51 mouse cellular contexts compared by ENCODE assay signal in genomic region chr7:43851616-43852015, GRCm38 (mm10). TPM values are rescaled to one million over a fixed set of nuclear protein-coding genes. Genes with fewer than 3 reads are reported as not detected.
"Had no signal": no experiment of that assay in that cellular context is flagged by ENCODE, and none has a peak within 500 bp of the region (broad histone marks: within the 10 kb centered on the region; RNA-seq: fewer than 3 reads in every experiment).

No protein-coding gene starts in this region.

- H3K36me3 ChIP-seq: heart, embryonic 12.5 days; heart, embryonic 13.5 days; heart, embryonic 15.5 days; hindbrain, embryonic 10.5 days; hindbrain, embryonic 12.5 days; hindbrain, embryonic 13.5 days; hindbrain, embryonic 15.5 days; intestine, embryonic 15.5 days; kidney, embryonic 15.5 days had no signal

- H3K27me3 ChIP-seq: heart, embryonic 12.5 days; heart, embryonic 13.5 days; heart, embryonic 15.5 days; hindbrain, embryonic 12.5 days; hindbrain, embryonic 13.5 days; hindbrain, embryonic 15.5 days; intestine, embryonic 15.5 days; kidney, embryonic 15.5 days had no signal

- H3K9ac ChIP-seq: heart, embryonic 12.5 days; heart, embryonic 13.5 days; heart, embryonic 15.5 days; hindbrain, embryonic 12.5 days; hindbrain, embryonic 13.5 days; hindbrain, embryonic 14.5 days; hindbrain, embryonic 15.5 days; intestine, embryonic 15.5 days; kidney, embryonic 15.5 days had no signal

- DNase-seq: heart, postnatal 10 days; heart, postnatal 14 days; heart, postnatal 36 days; heart, postnatal 4 days; kidney, adult 11 months; kidney, adult 18-20 months; kidney, adult 2 months; kidney, adult 8-10 months; kidney, adult 9 months; kidney, postnatal 10 days; kidney, postnatal 14 days; kidney, postnatal 25 days; kidney, postnatal 36 days; kidney, postnatal 4 days; layer of hippocampus, adult 9-11 months; layer of hippocampus, postnatal 36 days had no signal

- H3K4me1 ChIP-seq: heart, embryonic 12.5 days; heart, embryonic 13.5 days; heart, embryonic 15.5 days; hindbrain, embryonic 10.5 days; hindbrain, embryonic 12.5 days; hindbrain, embryonic 13.5 days; hindbrain, embryonic 15.5 days; intestine, embryonic 15.5 days; kidney, embryonic 15.5 days had no signal

- H3K27ac ChIP-seq: heart, embryonic 13.5 days; heart, embryonic 15.5 days; hindbrain, embryonic 10.5 days; hindbrain, embryonic 12.5 days; hindbrain, embryonic 13.5 days; hindbrain, embryonic 14.5 days; hindbrain, embryonic 15.5 days; hindbrain, postnatal 0 days; intestine, embryonic 15.5 days; kidney, embryonic 15.5 days; kidney, postnatal 0 days; layer of hippocampus, adult 2 months; left cerebral cortex, adult 2 months had no signal

- H3K4me3 ChIP-seq: heart, embryonic 12.5 days; heart, embryonic 13.5 days; heart, embryonic 15.5 days; hindbrain, embryonic 10.5 days; hindbrain, embryonic 12.5 days; hindbrain, embryonic 13.5 days; hindbrain, embryonic 15.5 days; intestine, embryonic 15.5 days; kidney, embryonic 15.5 days; layer of hippocampus, adult 2 months; left cerebral cortex, adult 2 months had no signal

- H3K9me3 ChIP-seq: heart, embryonic 13.5 days; heart, embryonic 15.5 days; hindbrain, embryonic 12.5 days; hindbrain, embryonic 13.5 days; hindbrain, embryonic 15.5 days; intestine, embryonic 15.5 days; kidney, embryonic 15.5 days had no signal

RNA-seq across cellular contexts. Expression of gene Klk5, which starts 9.8 kb away (rescaled TPM):
- total RNA-seq: heart, postnatal 10 days; heart, postnatal 14 days; heart, postnatal 36 days; heart, postnatal 4 days; hematopoietic stem cell, adult 5-6 weeks; hindbrain, postnatal 0 days; layer of hippocampus, adult 18-20 months; layer of hippocampus, adult 2 months; layer of hippocampus, adult 8-10 months; layer of hippocampus, postnatal 10 days; layer of hippocampus, postnatal 14 days; layer of hippocampus, postnatal 25 days; layer of hippocampus, postnatal 36 days; left cerebral cortex, adult 18-20 months; left cerebral cortex, adult 2 months; left cerebral cortex, adult 8-10 months had no signal
- polyA plus RNA-seq: heart, embryonic 11.5 days; heart, embryonic 12.5 days; heart, embryonic 13.5 days; heart, embryonic 14.5 days; heart, embryonic 15.5 days; heart, embryonic 16.5 days; heart, postnatal 0 days; hindbrain, embryonic 13.5 days; hindbrain, embryonic 14.5 days; hindbrain, embryonic 15.5 days; hindbrain, embryonic 16.5 days; hindbrain, postnatal 0 days; inflammation-experienced regulatory T-cells, adult 6 months; intestine, embryonic 14.5 days; intestine, embryonic 15.5 days; intestine, embryonic 16.5 days; intestine, postnatal 0 days; kidney, adult 2 months; kidney, embryonic 14.5 days; kidney, embryonic 15.5 days; kidney, embryonic 16.5 days; kidney, postnatal 0 days; large intestine, adult 2 months had no signal

RNA-seq across cellular contexts. Expression of gene Klk6, which starts 27.3 kb away (rescaled TPM):
- total RNA-seq: heart, postnatal 10 days; heart, postnatal 14 days; heart, postnatal 36 days; heart, postnatal 4 days; hematopoietic stem cell, adult 5-6 weeks; hindbrain, postnatal 0 days; layer of hippocampus, postnatal 10 days; layer of hippocampus, postnatal 14 days; layer of hippocampus, postnatal 25 days had no signal
- polyA plus RNA-seq: heart, embryonic 11.5 days; heart, embryonic 12.5 days; heart, embryonic 13.5 days; heart, embryonic 14.5 days; heart, embryonic 15.5 days; heart, embryonic 16.5 days; heart, postnatal 0 days; hindbrain, embryonic 10.5 days; hindbrain, embryonic 11.5 days; hindbrain, embryonic 12.5 days; hindbrain, embryonic 13.5 days; hindbrain, embryonic 14.5 days; hindbrain, embryonic 15.5 days; hindbrain, embryonic 16.5 days; hindbrain, postnatal 0 days; intestine, embryonic 15.5 days; intestine, embryonic 16.5 days; intestine, postnatal 0 days; kidney, adult 2 months; kidney, embryonic 14.5 days; kidney, embryonic 16.5 days; kidney, postnatal 0 days; large intestine, adult 2 months had no signal

RNA-seq across cellular contexts. Expression of gene Klk4, which starts 29.3 kb away (rescaled TPM):
- total RNA-seq: heart, postnatal 10 days; heart, postnatal 14 days; heart, postnatal 36 days; heart, postnatal 4 days; hematopoietic stem cell, adult 5-6 weeks; layer of hippocampus, adult 18-20 months; layer of hippocampus, adult 2 months; layer of hippocampus, adult 8-10 months; layer of hippocampus, postnatal 10 days; layer of hippocampus, postnatal 14 days; layer of hippocampus, postnatal 25 days; layer of hippocampus, postnatal 36 days; left cerebral cortex, adult 18-20 months; left cerebral cortex, adult 2 months; left cerebral cortex, adult 8-10 months had no signal
- polyA plus RNA-seq: heart, embryonic 11.5 days; heart, embryonic 13.5 days; heart, embryonic 14.5 days; heart, embryonic 15.5 days; heart, postnatal 0 days; hindbrain, embryonic 11.5 days; inflammation-experienced regulatory T-cells, adult 6 months; intestine, embryonic 14.5 days; intestine, embryonic 15.5 days; intestine, embryonic 16.5 days; intestine, postnatal 0 days; kidney, adult 2 months; kidney, embryonic 16.5 days; kidney, postnatal 0 days; large intestine, adult 2 months had no signal

RNA-seq across cellular contexts. Expression of gene Klk7, which starts 40.5 kb away (rescaled TPM):
- total RNA-seq: heart, postnatal 10 days; heart, postnatal 4 days; hindbrain, postnatal 0 days; left cerebral cortex, adult 18-20 months; left cerebral cortex, adult 2 months; left cerebral cortex, adult 8-10 months had no signal
- polyA plus RNA-seq: heart, embryonic 15.5 days; heart, embryonic 16.5 days; heart, postnatal 0 days; hindbrain, embryonic 10.5 days; hindbrain, embryonic 12.5 days; hindbrain, embryonic 13.5 days; hindbrain, embryonic 14.5 days; hindbrain, embryonic 15.5 days; hindbrain, embryonic 16.5 days; intestine, embryonic 15.5 days; intestine, embryonic 16.5 days; intestine, postnatal 0 days; kidney, adult 2 months; kidney, embryonic 14.5 days; kidney, embryonic 15.5 days; kidney, postnatal 0 days; large intestine, adult 2 months had no signal
